Mouse (Mus musculus): ENCODE results near the gene 4930579G24Rik.

DNA sequence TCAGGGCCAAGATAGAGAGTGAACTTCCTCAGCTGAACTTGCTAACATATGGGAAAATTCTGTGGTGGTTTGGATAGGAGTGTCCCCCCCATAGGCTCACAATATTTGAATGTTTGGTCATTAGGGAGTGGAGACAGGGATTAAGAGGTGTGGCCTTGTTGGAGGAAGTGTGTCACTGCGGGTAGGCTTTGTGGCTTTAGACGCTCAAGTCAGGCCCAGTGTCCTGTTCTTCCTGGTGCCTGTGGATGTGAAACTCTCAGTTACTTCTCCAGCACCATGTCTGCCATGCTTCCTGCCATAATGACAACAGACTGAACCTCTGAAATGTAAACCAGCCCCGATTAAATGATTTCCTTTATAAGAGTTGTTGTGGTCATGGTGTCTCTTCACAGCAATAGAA lies 47.5 kb downstream of the 4930579G24Rik start:
- TF ChIP-seq CTCF (IDR thresholded peaks at IDR 0.05; ENCODE audit: control insufficient read depth, insufficient read depth, insufficient read length) (no peak), MYOG (IDR thresholded peaks at IDR 0.05; ENCODE audit: control insufficient read depth, extremely low read depth, insufficient read length) (no peak), MAX (IDR thresholded peaks at IDR 0.05) (no peak), USF1 (IDR thresholded peaks at IDR 0.05; ENCODE audit: low read depth) (no peak), FOSL1 (IDR thresholded peaks at IDR 0.05; ENCODE audit: insufficient read depth, low read length, poor library complexity, severe bottlenecking) (no peak)

All from C2C12 (cell line).